Mouse (Mus musculus) midbrain, embryonic 16.5 days (tissue): ENCODE measurements around the gene Arhgef10l. TPM values are rescaled to one million over a fixed set of nuclear protein-coding genes. Genes with fewer than 3 reads are reported as not detected.

Source experiments
- ATAC-seq: fragments of 200-750 bp; cut with Nextera tagmentation; 2 replicates; pipeline ENCODE4 v1.8.0; 2017; ENCODE audit warnings: moderate TSS enrichment
- H3K27ac ChIP-seq: fragments of 300-500 bp; sonication (generic); 2 replicates; pipeline ENCODE4 v1.5.1; 2014; ENCODE audit warnings: mild to moderate bottlenecking, low read length, mixed read lengths
- H3K27me3 ChIP-seq: fragments of 300-500 bp; sonication (generic); 2 replicates; pipeline ENCODE4 v1.6.1; 2014; ENCODE audit warnings: low read depth, low read length, mixed read lengths; ENCODE audit not compliant: control insufficient read depth, insufficient read depth
- H3K36me3 ChIP-seq: fragments of 300-500 bp; sonication (generic); 2 replicates; pipeline ENCODE4 v1.6.1; 2014; ENCODE audit warnings: mild to moderate bottlenecking, low read length, moderate library complexity, mixed read lengths; ENCODE audit not compliant: control insufficient read depth, insufficient read depth
- H3K4me1 ChIP-seq: fragments of 300-500 bp; sonication (generic); 2 replicates; pipeline ENCODE4 v1.6.1; 2014; ENCODE audit warnings: mild to moderate bottlenecking, low read length, mixed read lengths; ENCODE audit not compliant: control insufficient read depth, insufficient read depth
- H3K4me2 ChIP-seq: fragments of 300-500 bp; sonication (generic); 2 replicates; pipeline ENCODE4 v1.6.1; 2014; ENCODE audit warnings: mild to moderate bottlenecking, low read length, mixed read lengths
- H3K4me3 ChIP-seq: fragments of 300-500 bp; sonication (generic); 2 replicates; pipeline ENCODE4 v1.5.1; 2014; ENCODE audit warnings: low read depth, mild to moderate bottlenecking, low read length, moderate library complexity, mixed read lengths
- H3K9ac ChIP-seq: fragments of 300-500 bp; sonication (generic); 2 replicates; pipeline ENCODE4 v1.6.1; 2014; ENCODE audit warnings: low read depth, low read length, mixed read lengths
- H3K9me3 ChIP-seq: fragments of 300-500 bp; sonication (generic); replicated peaks from 2 replicates; pipeline ENCODE4 v1.6.1; 2014; ENCODE audit warnings: mild to moderate bottlenecking, low read length, mixed read lengths; ENCODE audit not compliant: control insufficient read depth, poor library complexity, severe bottlenecking
- whole genome bisulfite sequencing: fragments of 180-500 bp; shearing (Covaris S2); extraction: QIAGEN DNeasy Blood & Tissue Kit; methylation state at CpG from one replicate; pipeline ENCODE4 v1.1.7; 2014; 5-methylcytosine and 5-hydroxymethylcytosine counted together
- polyA plus RNA-seq: library from polyadenylated mRNA; unstranded; fragments of >200 nt; fragmentation: Nextera tagmentation; extraction: Ambion mirVana; gene quantifications from 2 replicates; pipeline ENCODE4 v1.2.1, GENCODE M21; 2015

The Arhgef10l gene
- polyA plus RNA-seq, 1 experiment from 2014 or later = 24.5 TPM

DNA sequence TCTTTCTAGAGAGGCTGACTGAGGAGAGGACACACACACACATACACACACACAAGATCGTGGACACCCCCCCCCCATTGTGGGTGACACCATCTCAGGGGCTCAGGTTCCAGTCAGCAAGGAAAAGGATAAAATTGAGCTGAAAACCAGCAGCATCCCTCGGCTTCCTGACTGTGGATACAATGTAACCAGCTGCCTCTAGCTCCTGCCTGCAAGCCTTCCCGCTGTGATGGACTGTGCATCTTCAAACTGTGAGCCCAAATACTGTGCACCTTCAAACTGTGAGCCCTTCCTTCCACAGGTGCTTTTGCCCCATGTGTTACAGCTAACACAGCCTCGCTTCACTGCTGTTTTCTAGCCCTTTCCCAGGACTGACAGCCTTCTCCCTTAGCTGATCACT lies 23.4 kb downstream of the Arhgef10l start:
- WGBS = 96% methylated on average over 4 of the region's 4 CpGs
- Histone ChIP-seq H3K4me2 (no peak overlapping the region), H3K9ac (no peak overlapping the region), H3K36me3 (no peaks in the 10 kb centered on the region), H3K27ac (no peak overlapping the region), H3K4me1 (peaks cover 33% of the 10 kb centered on the region), H3K27me3 (no peaks in the 10 kb centered on the region), H3K4me3 (no peak overlapping the region), H3K9me3 (no peaks in the 10 kb centered on the region)
- ATAC-seq = no peak

DNA sequence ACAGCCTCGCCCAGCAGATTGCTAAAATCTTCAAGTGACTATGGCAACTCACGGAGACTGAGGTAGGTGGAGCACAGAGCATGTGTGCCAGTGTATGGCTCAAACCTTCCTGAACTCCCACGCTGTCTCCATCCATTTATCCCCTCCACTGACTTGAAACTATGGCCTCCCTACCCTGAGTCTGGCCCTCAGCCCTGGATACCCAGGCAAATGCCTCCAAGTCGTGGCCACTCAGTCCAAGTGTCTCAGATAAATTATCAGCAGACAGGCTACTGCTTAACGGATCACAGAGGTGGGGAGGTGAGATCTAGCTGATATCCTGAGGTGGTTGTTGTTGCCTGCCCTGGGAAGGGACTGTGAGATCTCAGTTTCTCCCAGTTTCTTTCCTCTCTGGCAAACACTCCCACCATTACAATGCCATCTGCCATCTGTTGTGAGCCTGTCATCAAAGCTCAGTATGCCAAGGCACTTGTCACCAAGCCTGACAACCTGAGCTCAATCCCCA lies 24.3 kb downstream of the Arhgef10l start:
- WGBS = 70% methylated on average over 5 of the region's 5 CpGs
- no peak overlapping the region for H3K4me2 ChIP-seq
- H3K9ac ChIP-seq = no peak overlapping the region
- ATAC-seq = no peak
- H3K27me3 ChIP-seq = no peaks in the 10 kb centered on the region
- no peaks in the 10 kb centered on the region for H3K36me3 ChIP-seq
- no peak overlapping the region for H3K4me3 ChIP-seq
- H3K4me1 ChIP-seq = peaks cover 24% of the 10 kb centered on the region
- no peak overlapping the region for H3K27ac ChIP-seq
- no peaks in the 10 kb centered on the region for H3K9me3 ChIP-seq

DNA sequence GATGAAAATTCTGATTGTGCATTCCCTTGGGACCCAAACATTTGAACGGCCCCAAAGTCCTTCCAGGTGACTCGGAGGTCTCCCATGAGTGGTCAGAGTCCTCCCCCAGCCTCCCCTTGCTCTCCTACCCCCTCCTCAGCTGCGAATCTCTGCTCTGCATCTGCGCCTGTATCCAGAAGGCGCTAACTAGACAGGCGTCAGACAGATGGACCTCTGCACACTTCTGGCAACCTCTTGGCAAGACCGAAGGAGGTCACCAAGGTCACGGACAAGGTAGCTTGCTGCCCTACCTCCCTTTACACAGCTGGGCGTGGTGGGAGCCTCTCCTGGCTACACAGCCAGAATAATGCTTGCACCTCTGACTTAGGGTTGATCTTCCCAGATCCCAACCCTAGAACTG lies 25.1 kb downstream of the Arhgef10l start:
- no peaks in the 10 kb centered on the region for H3K9me3 ChIP-seq
- no peaks in the 10 kb centered on the region for H3K27me3 ChIP-seq
- no peak overlapping the region for H3K4me2 ChIP-seq
- no peak overlapping the region for H3K9ac ChIP-seq
- WGBS = 92% methylated on average over 9 of the region's 9 CpGs
- H3K27ac ChIP-seq = no peak overlapping the region
- no peak for ATAC-seq
- H3K36me3 ChIP-seq = no peaks in the 10 kb centered on the region
- peaks cover 17% of the 10 kb centered on the region for H3K4me1 ChIP-seq
- no peak overlapping the region for H3K4me3 ChIP-seq

DNA sequence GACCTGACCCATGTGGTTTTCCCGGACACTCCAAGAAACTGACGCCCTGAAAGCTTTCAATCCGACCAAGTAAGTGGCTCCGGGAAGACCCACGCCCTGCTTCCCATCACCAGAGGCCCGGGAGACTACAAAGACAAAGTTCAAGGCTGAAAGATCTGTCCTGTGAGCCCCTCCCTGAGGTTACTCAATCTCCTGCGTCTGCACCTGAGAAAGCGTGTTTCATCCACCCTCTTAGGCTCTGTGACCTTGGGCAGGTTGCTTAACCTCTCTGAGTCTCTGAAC lies 25.6 kb downstream of the Arhgef10l start:
- Histone ChIP-seq H3K4me2 (no peak overlapping the region), H3K27me3 (no peaks in the 10 kb centered on the region), H3K9me3 (no peaks in the 10 kb centered on the region), H3K9ac (no peak overlapping the region), H3K36me3 (no peaks in the 10 kb centered on the region), H3K4me1 (peaks cover 12% of the 10 kb centered on the region), H3K27ac (no peak overlapping the region), H3K4me3 (no peak overlapping the region)
- ATAC-seq = no peak
- WGBS = 82% methylated on average over 8 of the region's 8 CpGs

DNA sequence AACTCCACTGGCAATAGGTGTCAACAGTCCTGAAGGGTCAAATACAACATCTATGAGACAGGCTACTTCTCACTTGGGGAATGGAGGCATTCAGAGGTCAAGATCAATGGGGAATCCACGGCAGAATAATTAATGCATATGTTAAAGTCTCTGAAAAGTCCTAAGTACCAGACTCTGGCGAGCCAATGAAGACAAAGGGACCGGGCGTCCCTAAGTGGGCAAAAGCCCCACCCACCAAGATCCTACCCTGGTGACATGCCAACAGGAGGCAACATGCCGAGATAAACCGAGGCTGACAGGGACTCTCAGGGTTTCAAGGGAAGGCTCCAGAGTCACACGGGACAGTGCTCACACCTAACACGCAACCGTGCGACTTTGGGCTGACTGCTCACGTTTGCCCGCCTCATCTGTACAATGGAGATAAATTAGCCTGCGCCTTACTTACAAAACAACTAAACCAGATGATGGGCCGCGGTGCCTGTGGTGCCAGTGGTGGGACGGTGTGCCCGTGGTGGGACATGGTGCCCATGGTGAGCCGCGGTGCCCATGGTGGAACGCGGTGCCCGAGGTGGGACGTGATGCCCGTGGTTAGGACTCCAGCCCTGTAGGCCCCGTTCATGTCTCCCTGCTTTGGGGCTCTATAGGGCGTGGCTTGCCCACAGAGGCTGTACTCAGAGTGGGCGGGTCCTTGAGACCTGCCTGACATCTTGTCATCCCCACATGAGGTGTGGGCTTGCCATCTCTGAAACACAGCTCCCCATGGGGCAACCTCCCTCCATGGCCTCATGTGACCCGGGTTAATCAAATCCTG lies 26.2 kb downstream of the Arhgef10l start:
- H3K4me3 ChIP-seq = no peak overlapping the region
- H3K27ac ChIP-seq = no peak overlapping the region
- H3K9me3 ChIP-seq = no peaks in the 10 kb centered on the region
- peaks cover 6% of the 10 kb centered on the region for H3K4me1 ChIP-seq
- H3K36me3 ChIP-seq = no peaks in the 10 kb centered on the region
- H3K27me3 ChIP-seq = no peaks in the 10 kb centered on the region
- H3K9ac ChIP-seq = no peak overlapping the region
- no peak for ATAC-seq
- H3K4me2 ChIP-seq = no peak overlapping the region
- WGBS = 93% methylated on average over 28 of the region's 28 CpGs

DNA sequence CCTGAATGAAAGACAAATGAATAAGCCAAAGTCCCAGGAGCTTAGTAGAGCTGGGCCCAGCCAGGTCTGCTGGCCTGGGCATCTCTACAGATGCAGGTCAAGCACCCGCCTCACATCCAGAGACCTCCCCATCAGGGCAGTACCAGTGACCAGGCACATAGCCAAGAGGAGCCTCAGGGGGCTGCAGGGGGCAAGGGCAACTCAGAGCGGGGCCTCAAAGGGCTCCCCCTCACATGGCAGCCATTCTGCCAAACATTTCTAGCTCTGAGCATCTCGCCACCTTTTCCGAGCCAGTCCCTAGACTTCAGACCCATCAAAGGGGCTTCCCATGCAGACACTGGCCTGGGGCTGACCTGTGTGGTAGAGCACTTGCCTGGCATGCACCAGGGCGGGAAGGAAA lies 27.2 kb downstream of the Arhgef10l start:
- ATAC-seq = no peak
- WGBS = 95% methylated on average over 5 of the region's 5 CpGs

DNA sequence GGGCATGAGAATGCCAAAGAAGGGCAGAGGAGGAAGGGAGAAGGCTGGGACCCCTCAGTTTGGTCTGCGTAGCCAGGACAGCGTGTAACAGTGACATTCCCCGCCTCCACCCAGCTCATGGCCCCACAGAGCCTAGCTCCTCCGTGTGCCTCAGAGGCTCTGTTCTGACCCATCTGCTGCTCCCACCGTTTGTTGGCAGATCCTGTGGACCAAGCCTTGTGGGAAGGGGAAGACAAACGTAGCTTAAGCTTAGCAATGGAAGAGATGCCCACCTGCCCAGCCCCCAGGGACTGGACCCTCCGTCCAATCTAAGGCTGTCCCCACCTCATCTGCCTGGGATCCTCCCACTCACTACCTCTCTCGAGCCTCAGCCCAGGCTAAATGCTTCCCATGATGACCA lies 28.5 kb downstream of the Arhgef10l start:
- no peaks in the 10 kb centered on the region for H3K36me3 ChIP-seq
- WGBS = 74% methylated on average over 8 of the region's 8 CpGs
- no peak overlapping the region for H3K4me2 ChIP-seq
- no peak overlapping the region for H3K27ac ChIP-seq
- H3K9ac ChIP-seq = no peak overlapping the region
- H3K27me3 ChIP-seq = no peaks in the 10 kb centered on the region
- H3K9me3 ChIP-seq = no peaks in the 10 kb centered on the region
- no peak for ATAC-seq
- H3K4me1 ChIP-seq = no peaks in the 10 kb centered on the region; the same call in 1 of the 2 replicates
- H3K4me3 ChIP-seq = no peak overlapping the region

More for the DNA sequence above, 27.2 kb downstream of the Arhgef10l start:
- no peaks in the 10 kb centered on the region for H3K36me3 ChIP-seq
- H3K4me1 ChIP-seq = no peaks in the 10 kb centered on the region; the same call in 1 of the 2 replicates
- H3K4me2 ChIP-seq = no peak overlapping the region
- no peaks in the 10 kb centered on the region for H3K9me3 ChIP-seq
- no peak overlapping the region for H3K4me3 ChIP-seq
- H3K27me3 ChIP-seq = no peaks in the 10 kb centered on the region
- H3K27ac ChIP-seq = no peak overlapping the region
- no peak overlapping the region for H3K9ac ChIP-seq

DNA sequence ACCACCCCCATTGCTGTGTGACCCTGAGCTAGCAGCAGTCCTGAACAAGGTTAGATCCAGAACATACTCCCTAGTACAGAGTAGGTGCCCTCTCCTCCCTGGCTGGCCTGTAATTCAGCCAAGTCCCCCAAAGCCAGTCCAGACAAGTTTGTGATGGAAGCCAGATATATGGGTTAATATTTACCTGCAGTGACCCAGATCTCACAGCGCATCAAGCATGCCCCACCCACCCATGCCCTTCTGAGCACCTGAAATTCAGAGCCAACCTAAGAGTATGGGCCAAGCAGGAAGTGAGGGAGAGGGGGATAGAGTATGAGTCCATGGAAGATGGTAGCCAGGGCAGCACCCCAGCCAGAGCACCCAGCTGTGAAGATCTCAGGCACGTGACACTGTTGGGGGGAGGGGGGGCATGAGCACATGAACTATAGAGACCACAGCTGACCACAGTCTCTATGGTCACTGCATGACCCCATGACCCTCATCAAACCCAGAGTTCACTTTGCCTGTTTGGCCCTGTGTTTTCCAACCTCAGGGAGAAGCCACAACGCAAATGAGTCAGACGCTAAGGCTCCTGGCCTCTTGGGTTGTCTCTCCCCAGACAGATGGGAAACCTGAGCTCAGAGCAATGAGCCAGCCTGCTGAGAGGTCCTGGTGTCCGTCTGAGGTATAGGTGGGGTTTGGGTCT lies 29.4 kb downstream of the Arhgef10l start:
- Histone ChIP-seq H3K36me3 (no peaks in the 10 kb centered on the region), H3K4me1 (no peaks in the 10 kb centered on the region; the same call in 1 of the 2 replicates), H3K27me3 (no peaks in the 10 kb centered on the region), H3K4me2 (no peak overlapping the region), H3K27ac (no peak overlapping the region), H3K4me3 (no peak overlapping the region), H3K9me3 (no peaks in the 10 kb centered on the region), H3K9ac (no peak overlapping the region)
- no peak for ATAC-seq
- WGBS = 78% methylated on average over 5 of the region's 5 CpGs

DNA sequence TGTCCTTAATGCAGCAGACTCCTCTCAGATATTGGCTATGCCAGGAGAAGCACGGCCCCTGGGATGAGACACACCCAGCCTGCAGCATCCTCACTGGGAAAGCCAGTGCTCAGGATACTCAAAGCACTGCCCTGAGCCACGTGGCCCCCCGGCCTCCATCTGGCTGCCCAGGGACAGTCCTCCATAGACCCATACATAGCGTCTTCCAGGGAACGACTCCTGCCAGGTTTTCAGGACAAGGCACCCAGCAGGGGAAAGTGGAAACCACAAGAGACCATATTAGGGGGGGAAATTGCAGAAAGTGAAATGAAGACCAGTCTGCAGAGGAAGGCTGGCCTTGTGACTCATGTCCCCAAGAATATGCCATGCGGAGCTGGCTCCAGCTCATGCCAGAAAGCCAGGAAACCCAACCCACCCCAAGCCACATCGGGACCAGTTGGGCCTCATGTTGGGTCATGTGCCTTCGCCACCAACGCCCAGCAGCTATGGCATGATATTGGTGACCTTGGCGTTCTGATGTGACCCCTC lies 30.9 kb downstream of the Arhgef10l start:
- no peaks in the 10 kb centered on the region for H3K27me3 ChIP-seq
- H3K4me3 ChIP-seq = no peak overlapping the region
- no peak overlapping the region for H3K9ac ChIP-seq
- no peak for ATAC-seq
- H3K36me3 ChIP-seq = no peaks in the 10 kb centered on the region
- no peak overlapping the region for H3K27ac ChIP-seq
- H3K9me3 ChIP-seq = no peaks in the 10 kb centered on the region
- H3K4me1 ChIP-seq = peaks cover 4% of the 10 kb centered on the region
- no peak overlapping the region for H3K4me2 ChIP-seq
- 78% methylated on average over 10 of the region's 10 CpGs for WGBS
